Mouse (Mus musculus): ENCODE data around the gene Dnajc6.

Dnajc6 gene

GRCm38 (mm10) chr4:101506372-101506771 lies 9.9 kb downstream of the Dnajc6 start:
- in situ Hi-C loops (cut with MboI; ENCODE audit: low sequenced_read_pairs): no loop called here

DNA sequence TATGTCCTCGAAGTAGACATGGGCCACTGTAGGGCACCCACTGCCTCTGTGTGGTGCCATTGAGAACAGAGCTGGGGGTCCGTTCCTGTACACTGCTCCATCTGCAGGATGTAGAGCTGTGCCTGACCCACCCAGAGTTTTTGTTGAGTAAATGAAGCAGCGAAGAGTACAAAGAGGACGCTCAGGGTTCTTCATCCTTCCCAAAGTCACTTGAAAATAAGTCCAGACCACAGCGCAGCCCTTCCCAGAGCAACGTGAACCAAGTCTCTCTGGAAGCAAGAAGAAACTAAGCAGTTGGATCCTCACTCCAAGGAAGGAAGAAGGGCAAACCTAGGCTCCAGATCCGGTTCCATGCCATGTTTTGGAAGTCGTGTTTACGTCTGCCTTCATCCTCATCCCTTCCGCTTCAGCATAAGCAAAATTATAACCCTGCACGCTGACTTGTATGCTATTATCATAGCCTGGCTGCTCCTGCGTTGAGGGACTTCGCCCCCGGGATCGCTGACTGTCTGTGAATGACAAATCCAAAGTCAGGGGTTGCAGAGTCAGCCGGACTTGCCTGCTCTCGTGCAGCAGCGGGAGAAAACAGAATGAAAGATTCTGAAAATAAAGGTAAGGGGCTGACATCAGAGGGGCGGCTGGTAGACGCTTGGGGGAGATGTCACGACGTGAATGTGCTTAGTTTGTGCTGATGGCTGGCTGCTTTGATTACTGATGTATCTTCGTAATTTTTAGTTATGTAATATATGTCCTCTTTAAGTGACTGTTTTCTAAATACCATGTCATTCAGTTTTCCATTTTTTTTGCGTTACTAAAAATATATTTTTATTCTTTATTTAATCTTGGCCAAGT lies 11.3 kb downstream of the Dnajc6 start:
- in situ Hi-C loops (cut with MboI; ENCODE audit: low sequenced_read_pairs): no loop called here

- in situ Hi-C loops (cut with MboI; ENCODE audit: low sequenced_read_pairs): no loop called here
These were observed 12.0 kb downstream of the Dnajc6 start for GRCm38 (mm10) chr4:101508431-101508830.

GRCm38 (mm10) chr4:101508851-101509577 lies 12.6 kb downstream of the Dnajc6 start:
- in situ Hi-C loops (cut with MboI; ENCODE audit: low sequenced_read_pairs): no loop called here

GRCm38 (mm10) chr4:101510111-101510903 lies 13.9 kb downstream of the Dnajc6 start:
- in situ Hi-C loops (cut with MboI; ENCODE audit: low sequenced_read_pairs): no loop called here

GRCm38 (mm10) chr4:101510904-101511210 lies 14.4 kb downstream of the Dnajc6 start:
- in situ Hi-C loops (cut with MboI; ENCODE audit: low sequenced_read_pairs): no loop called here

DNA sequence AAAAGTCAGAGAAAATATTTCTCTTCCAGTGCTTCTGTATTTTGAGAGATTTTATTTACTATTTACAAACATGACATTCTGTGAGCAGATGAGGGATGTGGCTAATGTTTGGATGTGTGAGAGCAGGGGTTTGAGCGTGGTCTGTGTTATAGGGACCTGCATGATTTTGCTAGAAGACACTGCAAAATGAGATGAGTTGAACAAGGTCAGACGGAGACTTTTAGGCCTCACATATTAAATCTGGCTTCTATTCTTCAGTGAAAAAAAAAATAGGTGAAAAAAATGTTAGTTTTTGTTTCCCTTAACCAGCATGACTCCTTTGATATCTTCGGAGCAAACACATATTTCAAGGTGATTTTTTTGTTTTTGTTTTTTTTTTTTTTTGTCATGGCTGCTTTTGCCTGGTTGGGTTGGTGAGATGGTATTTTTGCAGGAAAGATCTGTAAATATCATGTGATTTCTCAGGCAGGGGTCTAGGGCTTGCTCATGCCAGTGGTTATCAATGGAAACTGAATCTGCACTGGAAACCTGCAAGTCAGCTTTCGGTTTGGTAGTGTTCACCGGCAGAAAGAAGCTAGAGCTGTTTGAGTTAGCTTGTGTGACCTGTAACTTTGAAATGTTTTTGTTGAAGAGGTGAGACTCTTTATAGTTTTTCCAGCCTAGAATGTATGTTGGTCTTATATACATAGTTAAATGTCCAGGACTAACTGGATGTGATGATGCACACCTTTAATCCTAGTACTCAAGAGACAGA lies 15.5 kb downstream of the Dnajc6 start:
- in situ Hi-C loops (cut with MboI; ENCODE audit: low sequenced_read_pairs): no loop called here

DNA sequence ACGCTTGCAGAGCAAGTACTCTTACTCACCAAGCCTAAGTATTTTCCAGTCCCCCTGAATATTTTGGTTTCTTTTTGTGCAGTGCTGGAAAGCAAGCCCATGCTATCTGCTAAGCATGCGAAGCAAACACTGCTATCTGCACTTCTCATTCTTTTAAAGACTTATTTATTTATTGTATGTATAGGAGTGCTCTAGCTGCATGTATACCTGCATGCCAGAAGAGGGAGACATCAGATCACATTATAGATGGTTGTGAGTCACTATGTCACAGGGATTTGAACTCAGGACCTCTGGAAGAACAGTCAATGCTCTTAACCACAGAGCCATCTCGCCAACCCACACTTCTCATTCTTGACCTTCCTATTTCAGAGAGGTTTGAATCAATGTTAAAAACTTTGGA lies 16.8 kb downstream of the Dnajc6 start:
- in situ Hi-C loops (cut with MboI; ENCODE audit: low sequenced_read_pairs): no loop called here

DNA sequence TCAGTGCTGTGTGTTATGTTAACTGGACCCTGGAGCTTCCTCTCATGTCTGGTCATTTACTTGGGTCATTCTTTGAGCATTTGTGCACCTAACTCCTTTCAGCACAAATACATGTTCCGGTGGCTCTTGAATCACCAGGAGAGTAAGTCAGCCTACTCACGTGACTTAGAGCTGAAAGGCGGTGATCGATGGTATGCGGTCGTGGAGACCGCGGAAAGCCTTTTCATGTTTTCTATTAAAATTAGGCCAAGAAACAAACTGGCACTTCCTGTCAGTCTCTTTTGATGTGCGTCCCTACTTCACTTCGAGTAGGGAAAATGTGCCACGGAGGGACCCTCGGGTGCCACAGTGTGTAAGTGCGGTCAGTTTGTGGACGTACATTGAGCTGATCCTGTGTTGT lies 19.4 kb downstream of the Dnajc6 start:
- in situ Hi-C loops (cut with MboI; ENCODE audit: low sequenced_read_pairs): no loop called here

DNA sequence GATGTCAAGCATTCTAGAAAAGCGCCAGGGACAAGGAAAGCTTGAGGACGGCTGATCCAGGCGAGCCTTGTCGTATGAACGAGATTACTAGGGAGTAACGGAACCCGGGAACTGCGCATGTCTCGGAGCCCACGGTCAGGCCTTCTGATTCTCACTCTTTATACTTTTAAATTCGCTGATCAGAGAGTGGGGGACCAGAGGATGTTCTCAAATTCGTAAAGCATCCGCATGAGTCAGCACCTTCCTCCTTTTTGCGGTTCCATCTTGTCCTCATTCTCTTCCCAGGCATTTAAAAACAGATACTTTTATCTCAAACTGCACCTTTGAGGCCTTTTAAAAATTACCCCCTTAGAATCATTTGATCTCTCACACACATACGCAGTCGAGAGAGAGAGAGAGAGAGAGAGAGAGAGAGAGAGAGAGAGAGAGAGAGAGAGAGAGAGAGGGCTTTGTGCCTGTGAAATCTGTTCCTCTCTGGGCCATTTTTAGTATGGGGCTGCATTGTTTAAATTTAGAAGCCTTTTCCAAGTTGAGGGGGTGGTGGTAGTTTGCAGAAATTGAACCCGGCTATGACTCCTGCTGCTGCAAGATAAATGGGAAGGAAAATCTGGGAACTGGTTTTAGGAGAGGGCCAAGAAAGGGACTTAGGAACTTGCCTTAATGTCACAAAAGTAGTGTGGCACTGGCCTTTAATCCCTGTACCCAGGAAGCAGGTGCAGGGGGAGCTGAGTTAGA lies 20.2 kb downstream of the Dnajc6 start:
- in situ Hi-C loops (cut with MboI; ENCODE audit: low sequenced_read_pairs): no loop called here

DNA sequence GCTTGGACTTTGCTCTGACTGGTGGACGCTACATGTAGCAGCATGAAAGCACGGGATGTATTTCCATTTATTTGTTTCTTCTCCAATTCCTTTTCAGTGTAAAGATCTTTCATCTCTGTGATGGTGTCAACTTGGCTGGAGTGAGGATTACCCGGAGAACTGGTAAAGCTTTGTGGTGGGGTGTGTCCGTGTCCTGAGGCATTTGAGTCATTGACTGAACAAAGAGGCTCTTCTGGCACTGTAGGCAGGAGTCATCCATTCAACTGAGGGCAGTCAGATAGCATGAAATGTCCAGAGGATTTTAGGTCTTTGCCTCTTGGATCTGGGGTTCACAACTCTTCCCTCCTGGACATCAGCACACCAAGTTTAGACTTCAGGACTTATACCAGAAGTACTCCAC lies 35.5 kb downstream of the Dnajc6 start:
- in situ Hi-C loops (cut with MboI; ENCODE audit: low sequenced_read_pairs): no loop called here

GRCm38 (mm10) chr4:101540516-101540915 lies 44.1 kb downstream of the Dnajc6 start:
- in situ Hi-C loops (cut with MboI; ENCODE audit: low sequenced_read_pairs): no loop called here

- in situ Hi-C loops (cut with MboI; ENCODE audit: low sequenced_read_pairs): no loop called here
These were observed 53.6 kb downstream of the Dnajc6 start for GRCm38 (mm10) chr4:101549958-101550591.

DNA sequence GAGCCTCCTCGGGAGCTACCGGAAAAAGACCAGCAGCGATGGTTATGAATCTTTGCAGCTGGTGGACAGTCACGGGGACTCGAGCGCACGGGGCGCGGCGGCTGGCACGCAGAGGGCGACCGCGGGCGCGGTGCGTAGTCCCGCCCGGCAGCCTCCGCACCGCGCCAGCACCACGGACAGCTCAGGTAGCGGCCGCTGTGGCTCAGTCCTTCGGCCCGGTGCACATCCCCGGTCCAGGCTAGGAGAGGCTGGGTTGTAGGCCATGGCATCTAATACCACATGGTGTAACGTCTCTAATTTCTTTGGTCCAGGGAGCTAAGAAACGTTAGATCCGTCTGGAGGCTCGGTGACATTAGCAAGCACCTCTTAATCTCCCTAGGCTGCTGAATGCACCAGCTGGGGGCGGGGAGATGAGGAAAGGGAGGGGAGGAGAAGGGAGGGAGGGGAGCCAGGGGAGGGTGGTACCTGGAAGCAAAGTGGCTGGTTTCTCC lies 54.3 kb downstream of the Dnajc6 start:
- in situ Hi-C loops (cut with MboI; ENCODE audit: low sequenced_read_pairs): no loop called here

DNA sequence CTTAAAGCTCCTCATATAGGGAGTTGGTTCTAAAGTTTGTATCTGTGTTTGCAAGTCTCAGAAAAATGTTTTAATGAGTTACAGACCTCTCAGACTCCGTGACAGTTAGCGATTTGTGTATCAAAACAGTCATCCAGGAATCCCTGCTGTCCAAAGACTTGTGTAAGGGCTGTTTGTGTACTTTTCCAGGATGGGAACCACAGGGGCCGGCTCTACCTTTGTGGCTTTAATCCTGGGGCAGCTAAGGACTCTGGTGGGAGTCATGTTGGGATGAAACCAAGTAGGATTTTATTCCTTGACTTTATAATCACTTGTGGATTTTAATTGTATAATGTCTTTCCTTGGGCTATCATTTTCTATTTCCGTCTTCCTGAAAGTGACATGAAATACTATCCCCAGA lies 55.0 kb downstream of the Dnajc6 start:
- in situ Hi-C loops (cut with MboI; ENCODE audit: low sequenced_read_pairs): no loop called here

GRCm38 (mm10) chr4:101552372-101552771 lies 55.9 kb downstream of the Dnajc6 start:
- in situ Hi-C loops (cut with MboI; ENCODE audit: low sequenced_read_pairs): no loop called here

GRCm38 (mm10) chr4:101555016-101555415 lies 58.6 kb downstream of the Dnajc6 start:
- in situ Hi-C loops (cut with MboI; ENCODE audit: low sequenced_read_pairs): no loop called here

GRCm38 (mm10) chr4:101560137-101560536 lies 63.7 kb downstream of the Dnajc6 start:
- in situ Hi-C loops (cut with MboI; ENCODE audit: low sequenced_read_pairs): no loop called here

- in situ Hi-C loops (cut with MboI; ENCODE audit: low sequenced_read_pairs): no loop called here
These were observed 66.4 kb downstream of the Dnajc6 start for GRCm38 (mm10) chr4:101562836-101563235.

GRCm38 (mm10) chr4:101563607-101564006 lies 67.2 kb downstream of the Dnajc6 start:
- in situ Hi-C loops (cut with MboI; ENCODE audit: low sequenced_read_pairs): no loop called here
